Mouse (Mus musculus): ENCODE results near the gene Ly6g6c.

DNA sequence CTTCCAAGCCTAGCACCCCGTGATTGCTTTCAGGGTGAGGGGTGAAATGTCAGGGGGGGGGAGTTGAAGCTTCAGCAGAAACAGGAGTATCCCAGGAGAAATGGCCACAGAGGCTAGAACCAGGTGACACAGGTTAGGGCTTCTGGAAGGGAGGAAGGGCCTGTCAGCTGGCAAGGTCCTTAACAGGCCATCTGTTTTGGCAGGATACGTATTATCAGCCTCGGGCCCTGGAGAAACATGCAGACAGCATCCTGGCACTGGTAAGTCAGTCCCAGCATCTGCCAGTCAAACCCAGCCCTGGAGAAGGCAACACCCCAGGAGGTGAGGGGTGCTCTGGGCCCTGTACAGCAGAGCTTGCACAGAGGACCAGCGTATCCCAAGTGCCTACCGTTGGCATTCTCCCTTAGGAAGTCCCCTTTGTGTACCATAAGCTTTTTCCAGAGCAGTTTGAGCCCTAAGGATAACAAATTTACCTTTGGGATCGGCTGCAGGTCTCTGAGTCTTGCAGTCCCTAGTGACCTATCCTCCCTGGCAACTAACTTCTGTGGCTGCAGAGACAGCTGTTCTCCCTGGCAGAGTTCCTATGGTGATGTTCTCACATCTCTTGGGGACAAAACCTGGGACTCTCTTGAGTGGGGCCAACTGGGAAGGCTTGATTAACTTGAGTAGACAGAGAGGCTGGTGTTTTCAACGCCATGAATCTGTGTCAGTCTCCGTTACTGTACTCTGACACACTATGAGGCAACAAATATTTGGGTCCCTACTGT lies 25.2 kb downstream of the Ly6g6c start:
- TF ChIP-seq CTCF (IDR thresholded peaks at IDR 0.05; ENCODE audit: borderline replicate concordance, insufficient read depth, low read depth, low read length): no peak
- TF ChIP-seq POLR2A (IDR thresholded peaks at IDR 0.05; ENCODE audit: borderline replicate concordance, insufficient read depth, low read length): peak; percentile 55; the same call in 1 of the 2 replicates
